8 mouse cellular contexts compared by ENCODE assay signal in the genomic region with DNA sequence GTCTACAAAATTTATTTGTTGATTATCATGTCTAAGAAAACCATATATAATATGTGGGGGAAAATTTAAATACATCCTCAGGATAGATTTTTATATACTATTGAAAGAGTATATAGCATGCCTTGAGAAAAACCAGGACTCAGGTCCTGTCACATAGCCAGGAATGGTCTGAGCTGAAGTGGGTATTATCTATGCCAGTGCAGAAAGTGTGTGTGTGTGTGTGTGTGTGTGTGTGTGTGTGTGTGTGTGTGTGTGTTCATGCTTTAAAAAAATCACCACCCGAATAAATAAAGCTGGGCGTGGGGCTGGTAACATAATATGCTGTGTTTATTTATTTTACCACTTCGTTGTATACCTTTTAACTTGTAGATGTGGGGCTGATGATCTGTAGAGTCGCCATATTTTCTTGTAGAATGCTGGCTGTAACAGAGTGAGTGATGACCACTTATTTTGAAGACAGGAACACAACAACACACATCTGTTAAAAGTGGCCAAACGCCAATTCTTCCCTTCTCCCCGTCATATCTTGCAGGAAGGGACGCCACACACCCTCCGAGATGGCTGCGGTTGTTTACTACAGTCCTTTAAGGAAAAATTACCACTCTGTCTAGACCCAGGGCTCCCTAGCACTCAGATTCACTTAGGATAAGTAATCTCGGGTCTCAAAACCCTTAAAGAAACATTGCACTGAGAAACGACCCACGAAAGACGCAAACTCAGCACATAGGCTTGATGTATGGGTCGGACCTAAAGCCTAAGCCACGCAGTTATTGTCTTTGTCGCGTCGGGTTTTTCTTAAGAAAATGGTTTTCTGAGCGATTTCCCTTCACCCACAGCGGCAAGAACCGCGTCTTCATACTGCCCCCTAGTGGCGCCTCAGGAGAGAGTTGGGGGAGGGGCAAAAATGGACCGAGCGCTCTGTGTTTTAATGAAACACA.
DNase-seq lines count a peak whose midpoint lies in the region; ATAC-seq and TF ChIP-seq lines count a peak whose summit lies in the region.

No protein-coding gene starts in this region.

- no peaks in the 10 kb centered on the region for H3K36me3 ChIP-seq in lung, embryonic 15.5 days

- no peaks in the 10 kb centered on the region for H3K9me3 ChIP-seq in lung, embryonic 15.5 days

- WGBS in lung, embryonic 15.5 days, result 5% methylated on average over 25 of the region's 25 CpGs
- WGBS in olfactory bulb, adult 2 months, result 6% methylated on average over 25 of the region's 25 CpGs

- peak overlapping the region; percentile 42 for H3K4me3 ChIP-seq in lung, embryonic 15.5 days
- peak overlapping the region; percentile 50 for H3K4me3 ChIP-seq in olfactory bulb, adult 2 months (ENCODE audit: insufficient read depth, low read depth, low read length)

- peak overlapping the region; percentile 39 for H3K9ac ChIP-seq in lung, embryonic 15.5 days

- TF ChIP-seq POLR2A in olfactory bulb, adult 2 months (IDR thresholded peaks at IDR 0.05; ENCODE audit: insufficient read depth, low read depth, low read length), result no peak

- peak; percentile 87 for DNase-seq in MN1 (ENCODE audit: low spot score)
- DNase-seq in cerebellum, adult 8-10 months, result peak; percentile 81
- peak; percentile 85 for DNase-seq in forelimb bud, embryonic 11.5 days (ENCODE audit: low read depth, low spot score)
- peak; percentile 72 for DNase-seq in layer of hippocampus, adult 9-10 months (ENCODE audit: low spot score)
- DNase-seq in thymus, adult 18-20 months, result peak; percentile 52 to 54

- H3K27ac ChIP-seq in lung, embryonic 15.5 days, result peak overlapping the region; percentile 70
- H3K27ac ChIP-seq in olfactory bulb, adult 2 months (ENCODE audit: insufficient read depth, low read depth, low read length), result peak overlapping the region; percentile 49; the same call in 1 of the 2 replicates

- ATAC-seq in hematopoietic stem cell, adult 5-6 weeks (replicated peaks in 1 of 2; ENCODE audit: insufficient read depth in 1 of 2, low FRiP score in 2 of 2, low TSS enrichment in 1 of 2, low read depth in 1 of 2, poor library complexity in 2 of 2, severe bottlenecking in 2 of 2), result peak; percentile 76 to 90
- peak; percentile 82 for ATAC-seq in lung, embryonic 15.5 days (ENCODE audit: borderline replicate concordance, extremely low read depth, low FRiP score, low TSS enrichment)

- no peaks in the 10 kb centered on the region for H3K4me1 ChIP-seq in lung, embryonic 15.5 days
- no peaks in the 10 kb centered on the region for H3K4me1 ChIP-seq in olfactory bulb, adult 2 months (ENCODE audit: control insufficient read depth, insufficient read depth, low read length)

- peak overlapping the region; percentile 67 for H3K4me2 ChIP-seq in lung, embryonic 15.5 days

- TF ChIP-seq CTCF in olfactory bulb, adult 2 months (IDR thresholded peaks at IDR 0.05; ENCODE audit: insufficient read depth, low read depth, low read length), result peak; percentile 95

- 0 out of 2 replicates have a peak, but pooled peaks cover 3% of the 10 kb centered on the region for H3K27me3 ChIP-seq in lung, embryonic 15.5 days

Comparison
In these comparisons a context has a peak if more than half of its experiments do, and no peak if none do; other contexts are left out.
1. Peak in every context shown above with its lines: DNase-seq, ATAC-seq, H3K4me3 ChIP-seq and H3K27ac ChIP-seq.